Comparison of ENCODE assay signal across 12 mouse cellular contexts in genomic region chr2:129046172-129046845, GRCm38 (mm10). TPM values are rescaled to one million over a fixed set of nuclear protein-coding genes. Genes with fewer than 3 reads are reported as not detected.
DNase-seq lines count a peak whose midpoint lies in the region; ATAC-seq lines count a peak whose summit lies in the region.
"Had no signal": no experiment of that assay in that cellular context is flagged by ENCODE, and none has a peak within 500 bp of the region (broad histone marks: within the 10 kb centered on the region; RNA-seq: fewer than 3 reads in every experiment).

No protein-coding gene starts in this region.

- ATAC-seq in kidney, embryonic 16.5 days (ENCODE audit: low FRiP score, low TSS enrichment), result no peak

- H3K27me3 ChIP-seq in kidney, embryonic 16.5 days (ENCODE audit: insufficient read depth, low read length), result no peaks in the 10 kb centered on the region

- H3K4me2 ChIP-seq in kidney, embryonic 16.5 days (replicated peaks; ENCODE audit: low read depth, low read length), result no peak overlapping the region
- H3K4me2 ChIP-seq: limb, embryonic 12.5 days had no signal

- H3K4me3 ChIP-seq in kidney, embryonic 16.5 days (ENCODE audit: low read length), result no peak overlapping the region
- H3K4me3 ChIP-seq: gastrocnemius, adult 2 months; limb, embryonic 12.5 days had no signal

- WGBS in kidney, embryonic 16.5 days, result 51% methylated on average over 6 of the region's 6 CpGs

- H3K36me3 ChIP-seq in kidney, embryonic 16.5 days (ENCODE audit: insufficient read depth, low read length), result no peaks in the 10 kb centered on the region
- H3K36me3 ChIP-seq: limb, embryonic 12.5 days had no signal

- peaks cover 7% of the 10 kb centered on the region for H3K4me1 ChIP-seq in kidney, embryonic 16.5 days (ENCODE audit: insufficient read depth, low read length)
- H3K4me1 ChIP-seq: limb, embryonic 12.5 days had no signal

- no peaks in the 10 kb centered on the region for H3K9me3 ChIP-seq in kidney, embryonic 16.5 days (ENCODE audit: low read length)
- H3K9me3 ChIP-seq: limb, embryonic 12.5 days had no signal

- no peak overlapping the region for H3K9ac ChIP-seq in kidney, embryonic 16.5 days (replicated peaks; ENCODE audit: low read length)
- H3K9ac ChIP-seq: limb, embryonic 12.5 days had no signal

- DNase-seq in kidney, adult 8-10 months, result no peak
- peak; percentile 78 to 94 for DNase-seq in adrenal gland, adult (ENCODE audit: inconsistent age in 2 of 2, low spot score in 1 of 2)
- DNase-seq in adrenal gland, postnatal 10 days, result peak; percentile 78
- DNase-seq in lung, postnatal 14 days, result peak; percentile 38
- no peak for DNase-seq in T-cell, adult 2 months (ENCODE audit: low spot score)
- no peak for DNase-seq in natural killer cell, adult 2 months (ENCODE audit: low spot score in 2 of 2)
- DNase-seq: gastrocnemius, adult 2 months; thymus, postnatal 14 days had no signal

- 0 out of 2 replicates have a peak overlapping the region, but pooled peaks have one; percentile 43 for H3K27ac ChIP-seq in kidney, embryonic 16.5 days (ENCODE audit: low read length)
- H3K27ac ChIP-seq: gastrocnemius, adult 2 months; limb, embryonic 12.5 days; macrophage had no signal

RNA-seq across cellular contexts. Expression of gene Vinac1, which starts 1.7 kb away (rescaled TPM):
- 0.04 TPM in 1 of 2 replicates, not detected in the other for polyA plus RNA-seq in kidney, embryonic 16.5 days (2015; fragmentation: Nextera tagmentation; extraction: Ambion mirVana)
- total RNA-seq in adrenal gland, postnatal 10 days (2021), result under 1 TPM; 0.06 to 0.18 TPM
- total RNA-seq: gastrocnemius, adult 2 months; hematopoietic stem cell, adult 5-6 weeks had no signal
- polyA plus RNA-seq: macrophage had no signal

RNA-seq across cellular contexts. Expression of gene Ttl, which starts 19.4 kb away (rescaled TPM):
- 13.4 TPM in 2 replicates for polyA plus RNA-seq in kidney, embryonic 16.5 days (2015; fragmentation: Nextera tagmentation; extraction: Ambion mirVana)
- total RNA-seq in adrenal gland, postnatal 10 days (2021), result 10 to 100 TPM in 1 of 2 experiments, 1 to 10 TPM in 1; 9.9 to 14.1 TPM

RNA-seq across cellular contexts. Expression of gene Polr1b, which starts 54.5 kb away (rescaled TPM):
- 27.2 and 33.4 TPM in 2 replicates for polyA plus RNA-seq in kidney, embryonic 16.5 days (2015; fragmentation: Nextera tagmentation; extraction: Ambion mirVana)
- 10 to 100 TPM; 16.6 to 19.8 TPM for total RNA-seq in adrenal gland, postnatal 10 days (2021)

Comparison
In these comparisons a context has a peak if more than half of its experiments do, and no peak if none do; other contexts are left out.
1. DNase-seq: peak in adrenal gland, adult (2 of 2), adrenal gland, postnatal 10 days (single experiment) and lung, postnatal 14 days (single experiment); none in kidney, adult 8-10 months (0 of 2), T-cell, adult 2 months (single experiment) and natural killer cell, adult 2 months (0 of 2).